Mouse (Mus musculus) spleen, postnatal 10 days (tissue): Measurements from ENCODE around the gene Fam205a4.
"Not testable (repeated sequence)": the region's sequence is repeated elsewhere in the genome, so short reads cannot be mapped to it uniquely, and the experiment has no call there.

Experiments used
- DNase-seq, 2 experiments: peaks; one replicate each; pipeline ENCODE4 v3.0.0; 2021 to 2022; ENCODE audit warnings: low spot score in 2 of 2

Gene Fam205a4

DNA sequence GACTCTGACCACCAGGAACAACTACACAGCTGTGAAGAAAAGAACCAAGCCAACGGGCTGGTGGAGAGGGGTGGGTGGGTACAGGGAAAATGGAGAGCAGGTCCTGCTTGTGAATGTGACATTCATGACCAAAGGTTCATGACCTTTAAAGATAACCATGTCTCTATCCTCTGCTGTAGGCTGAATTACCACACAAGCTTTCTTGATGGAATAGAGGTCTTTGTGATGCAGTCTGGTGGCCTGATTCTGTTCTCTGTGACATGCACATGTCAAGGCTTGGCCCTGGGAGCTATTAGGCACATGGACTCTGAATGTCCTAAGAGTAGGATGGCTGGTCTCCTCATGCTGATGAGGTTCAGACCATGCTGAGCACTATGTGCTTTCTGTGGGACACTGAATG is at the start of gene Fam205a4:
TSS of gene Fam205a4 (plus strand) at position 301 of the 400 bp plus-strand sequence.
- not testable (repeated sequence) for DNase-seq

DNA sequence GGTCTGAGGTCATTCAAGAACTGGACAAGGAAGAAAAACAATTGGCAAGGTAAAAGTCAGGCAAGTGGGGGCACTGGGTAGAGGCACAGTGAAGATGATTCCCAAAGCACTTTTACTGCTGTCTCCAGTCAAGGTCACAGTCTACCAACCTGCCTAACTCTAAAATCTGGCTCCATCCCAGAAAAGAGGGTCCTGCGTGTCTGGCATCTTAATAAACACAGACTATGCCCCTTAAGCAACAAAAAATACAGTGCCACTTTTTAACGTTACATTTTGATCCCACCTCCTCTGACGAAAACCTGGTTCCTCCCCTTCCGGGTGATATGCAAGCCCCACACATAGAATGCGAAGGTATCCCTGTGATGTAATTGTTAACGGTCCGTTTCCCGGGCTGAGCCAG is 24.6 kb upstream of the Fam205a4 start, which contains the start of gene Gm20878:
TSS of gene Gm20878 (plus strand) at position 301 of the 400 bp plus-strand sequence.
- DNase-seq = not testable (repeated sequence)
